Mouse (Mus musculus) left cerebral cortex, postnatal 25 days (tissue): ENCODE measurements around the gene Arpc2. TPM values are rescaled to one million over a fixed set of nuclear protein-coding genes. Genes with fewer than 3 reads are reported as not detected.
A peak's percentile ranks its signal among the peaks of the same experiment; 100 is the strongest.

Experiments
- DNase-seq, 2 experiments: peaks; one replicate each; pipeline ENCODE4 v3.0.0; 2022; ENCODE audit warnings: low spot score in 2 of 2, mixed read lengths in 1 of 2
- intact Hi-C: fragments of 180-260 bp; cut with DNase I; formaldehyde crosslinking; loops from one replicate; pipeline ENCODE4 v1.15.1; 2025
- total RNA-seq, 2 experiments: library from RNA; stranded (reverse); gene quantifications; 2 replicates each; pipeline ENCODE4 v1.2.3; 2021

The Arpc2 gene
- total RNA-seq, 2 experiments from 2014 or later: 266 to 287 TPM

DNA sequence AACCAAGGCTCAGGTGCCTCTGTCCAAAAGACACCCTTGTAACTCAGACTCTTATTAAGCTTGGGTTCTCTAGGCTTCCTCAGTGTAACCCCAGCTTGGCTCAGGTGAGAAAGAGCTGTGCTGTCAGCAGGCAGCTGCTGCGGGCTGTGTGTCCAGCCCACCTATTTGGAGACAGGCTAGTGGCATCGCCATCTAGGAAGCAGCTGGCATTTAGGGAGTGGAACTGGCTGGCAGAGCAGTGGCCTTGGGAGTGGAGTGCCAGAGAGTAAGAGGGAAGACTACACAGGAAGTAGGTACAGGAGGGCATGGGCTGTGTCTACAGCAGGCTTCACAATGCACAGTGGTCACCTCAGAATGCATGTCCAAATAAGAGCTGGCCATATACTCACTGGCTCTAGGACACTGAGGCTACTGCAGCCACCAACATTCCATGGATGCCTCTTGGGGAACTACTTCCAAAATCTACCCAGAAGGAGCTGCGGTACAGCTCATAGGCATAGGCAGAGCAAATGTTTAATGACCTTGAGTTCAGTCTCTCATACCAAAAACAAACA is 58.3 kb downstream of the Arpc2 start:
- DNase-seq: no peak
- intact Hi-C loops: loop anchor here (10.0 kb wide), 1 partner anchor 389 kb away; no protein-coding TSS in a partner anchor

- intact Hi-C loops: loop anchor here (10.0 kb wide), 1 partner anchor 390 kb away; no protein-coding TSS in a partner anchor
- DNase-seq: no peak
These were observed 59.0 kb downstream of the Arpc2 start for GRCm38 (mm10) chr1:74294733-74295455.

- intact Hi-C loops: loop anchor here (10.0 kb wide), 1 partner anchor 391 kb away; no protein-coding TSS in a partner anchor
- peak; percentile 78 to 92 for DNase-seq
These were observed 59.7 kb downstream of the Arpc2 start for GRCm38 (mm10) chr1:74295456-74296171.

- DNase-seq: no peak
- intact Hi-C loops: loop anchor here (10.0 kb wide), 1 partner anchor 392 kb away; no protein-coding TSS in a partner anchor
These were observed 60.6 kb downstream of the Arpc2 start for GRCm38 (mm10) chr1:74296477-74296876.

DNA sequence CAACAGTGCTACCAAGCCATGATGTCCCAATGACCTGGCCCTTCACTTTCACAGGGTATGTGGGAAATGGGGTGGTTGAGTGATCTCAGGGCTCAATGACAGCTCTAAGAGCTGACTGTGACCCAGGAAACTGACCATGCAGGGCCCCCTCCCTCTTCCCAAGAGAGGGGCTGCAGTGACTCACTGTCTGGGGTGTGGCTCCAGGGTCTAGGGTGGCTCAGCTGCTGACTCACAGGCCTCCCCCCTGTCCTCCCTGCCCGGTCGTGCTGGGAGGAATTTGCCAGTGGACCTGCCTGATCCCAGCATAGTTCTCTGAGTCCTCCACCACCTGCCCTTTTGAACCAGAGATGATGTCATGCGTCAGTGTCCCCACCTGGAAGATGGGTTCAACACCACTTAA is 61.4 kb downstream of the Arpc2 start:
- intact Hi-C loops: loop anchor here (10.0 kb wide), 1 partner anchor 392 kb away; no protein-coding TSS in a partner anchor
- no peak for DNase-seq

- intact Hi-C loops: loop anchor here (10.0 kb wide), 1 partner anchor 393 kb away; no protein-coding TSS in a partner anchor
- no peak for DNase-seq
These were observed 62.4 kb downstream of the Arpc2 start for GRCm38 (mm10) chr1:74298157-74298750.

GRCm38 (mm10) chr1:74298996-74299395 is 63.1 kb downstream of the Arpc2 start:
- no peak for DNase-seq
- intact Hi-C loops: loop anchor here (10.0 kb wide), 1 partner anchor 394 kb away; no protein-coding TSS in a partner anchor

DNA sequence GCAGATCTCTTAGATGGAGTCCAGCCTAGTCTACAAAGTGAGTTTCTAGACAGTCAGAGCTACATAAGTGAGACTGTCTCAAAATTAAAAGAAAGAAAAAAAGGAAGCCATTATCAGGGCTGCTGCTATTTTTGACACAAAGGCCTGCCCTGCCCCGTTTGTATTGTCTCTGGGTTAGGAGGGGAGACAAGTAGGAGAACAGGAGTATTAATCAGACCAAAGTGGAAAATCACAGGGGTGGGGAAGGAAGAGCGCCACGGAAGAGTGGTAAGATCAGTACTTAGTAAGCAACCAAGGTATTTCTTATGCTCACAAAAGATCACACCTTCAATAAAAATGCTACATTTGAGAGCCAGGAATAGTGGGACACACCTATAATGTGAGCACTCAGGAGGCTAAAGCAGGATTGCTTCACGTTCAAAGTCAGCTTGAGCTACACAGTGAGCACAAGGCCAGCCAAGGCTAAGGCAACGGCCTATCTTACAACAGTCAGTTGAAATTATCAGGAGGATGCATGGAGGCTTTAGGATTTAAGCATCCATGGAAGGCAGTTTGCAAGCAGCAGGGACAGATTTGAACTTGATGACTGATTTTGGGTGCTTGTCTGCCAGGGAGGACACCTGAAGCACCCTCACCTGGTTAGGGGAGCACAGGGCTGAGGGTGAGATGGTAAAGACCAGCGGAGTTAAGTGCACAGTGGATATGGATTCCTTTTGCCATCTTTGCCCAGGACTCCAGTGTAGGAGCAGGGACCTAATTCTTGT is 64.6 kb downstream of the Arpc2 start:
- intact Hi-C loops: no loop called here
- DNase-seq: no peak

GRCm38 (mm10) chr1:74302229-74302628 is 66.3 kb downstream of the Arpc2 start:
- intact Hi-C loops: no loop called here

GRCm38 (mm10) chr1:74302835-74303234 is 67.0 kb downstream of the Arpc2 start:
- DNase-seq: no peak
- intact Hi-C loops: no loop called here

More at GRCm38 (mm10) chr1:74302229-74302628, 66.3 kb downstream of the Arpc2 start:
- no peak for DNase-seq

DNA sequence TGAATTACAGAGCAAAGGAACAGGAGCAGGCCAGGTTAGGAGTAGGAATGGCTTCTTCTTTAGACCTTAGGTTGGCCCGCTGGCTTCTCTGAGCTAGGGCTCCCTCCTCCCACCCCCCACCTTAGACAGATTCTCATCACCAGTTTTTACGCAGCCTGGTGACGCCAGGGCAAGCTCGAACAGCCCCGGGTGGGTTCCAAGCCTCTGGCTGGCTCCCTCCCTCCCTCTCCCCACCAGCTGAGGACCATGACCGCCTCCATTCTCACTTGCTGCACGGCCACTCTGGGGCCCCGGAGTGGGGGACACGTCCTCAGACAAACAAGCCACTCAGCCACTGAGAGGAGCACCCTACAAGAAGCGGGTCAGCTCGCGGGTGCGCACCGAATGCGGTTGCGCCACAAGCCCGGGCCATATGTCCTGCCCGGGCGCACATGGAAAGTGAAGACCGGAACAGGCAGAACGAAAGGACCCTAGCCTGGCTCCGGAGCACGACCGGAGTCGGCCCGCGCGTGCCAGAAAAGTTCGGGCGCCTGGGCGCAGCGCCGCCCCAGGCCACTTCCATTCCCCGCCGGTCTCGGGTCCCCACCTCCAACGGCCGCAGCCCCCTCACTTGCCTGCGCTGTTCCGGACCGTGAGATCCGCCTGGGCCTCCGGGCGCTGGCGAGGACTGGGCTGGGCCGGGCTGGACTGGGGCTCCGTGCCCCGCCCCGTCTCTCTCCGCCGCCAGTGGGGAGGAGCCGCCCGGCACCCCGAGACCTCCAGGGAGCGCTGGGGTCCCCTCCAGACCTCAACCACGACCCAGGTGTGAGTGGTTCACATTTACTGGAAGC is 67.8 kb downstream of the Arpc2 start:
- peak; percentile 47 to 50 for DNase-seq

DNA sequence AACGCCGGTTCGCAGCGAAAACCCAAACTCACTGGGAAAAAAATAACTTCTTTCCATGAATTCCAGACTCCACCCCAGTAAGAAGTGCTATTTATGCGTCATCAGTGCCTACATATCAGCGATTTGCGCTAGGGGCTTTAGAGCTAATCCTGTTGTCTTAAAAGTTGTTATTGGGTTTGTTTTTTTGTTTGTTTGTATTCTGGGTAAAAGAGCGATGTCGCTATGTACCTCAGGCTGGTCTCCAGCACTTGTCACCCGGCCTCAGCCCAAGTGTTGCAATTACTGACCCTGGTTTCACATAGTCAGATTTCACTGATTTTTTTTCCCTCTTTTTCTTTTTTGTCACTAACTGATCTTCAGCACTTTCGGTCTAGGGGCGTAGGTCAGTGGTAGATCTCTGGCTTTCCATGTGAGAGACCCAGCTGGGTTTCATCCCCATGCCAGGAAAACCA is 68.5 kb downstream of the Arpc2 start:
- DNase-seq: no peak
- intact Hi-C loops: no loop called here

More for the DNA sequence above, 67.8 kb downstream of the Arpc2 start:
- intact Hi-C loops: no loop called here

DNA sequence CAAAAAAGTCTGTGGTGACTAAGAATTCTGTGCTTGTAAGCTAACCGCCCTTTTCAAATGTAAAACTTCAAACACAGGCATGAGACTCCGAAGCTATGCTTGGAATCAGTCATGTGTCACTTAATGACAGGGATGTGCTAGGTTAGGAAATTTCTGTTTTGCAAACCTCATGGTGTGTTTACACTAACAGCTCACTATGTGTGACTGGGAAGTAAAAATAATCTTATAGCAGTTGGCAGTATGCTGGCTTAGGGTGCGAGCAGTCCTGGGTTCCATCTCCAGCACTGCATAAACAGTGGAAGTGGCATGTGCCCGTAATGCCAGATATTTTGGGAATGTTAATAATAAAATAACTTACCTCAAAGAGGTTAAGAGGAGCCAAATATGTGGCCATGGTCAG is 69.1 kb downstream of the Arpc2 start:
- DNase-seq: no peak
- intact Hi-C loops: no loop called here

DNA sequence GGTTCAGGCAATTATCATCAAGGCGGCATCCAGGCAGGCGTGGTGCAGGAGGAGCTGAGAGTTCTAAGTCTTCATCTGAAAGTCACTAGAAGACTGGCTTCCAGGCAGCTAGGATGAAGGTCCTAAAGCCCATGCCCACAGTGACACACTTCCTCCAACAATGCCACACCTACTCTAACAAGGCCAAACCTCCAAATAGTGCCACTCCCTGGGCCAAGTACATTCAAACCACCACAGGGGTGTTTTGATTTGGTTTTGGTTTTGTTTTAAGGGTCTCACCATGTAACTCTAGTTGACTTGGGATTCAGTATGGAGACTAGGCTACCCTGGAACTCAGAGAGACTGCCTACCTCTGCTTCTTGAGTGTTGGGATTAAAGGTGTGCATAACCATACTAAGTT is 69.6 kb downstream of the Arpc2 start, which contains the start of gene Tmbim1:
Gene Tmbim1, minus strand, starts transcription at position 101 of the 400 bp plus-strand sequence.
- intact Hi-C loops: no loop called here
- DNase-seq: no peak

- no peak for DNase-seq
- intact Hi-C loops: no loop called here
These were observed 71.3 kb downstream of the Arpc2 start for GRCm38 (mm10) chr1:74307146-74307545.

- no peak for DNase-seq
- intact Hi-C loops: no loop called here
These were observed 72.4 kb downstream of the Arpc2 start for GRCm38 (mm10) chr1:74308001-74308964.

DNA sequence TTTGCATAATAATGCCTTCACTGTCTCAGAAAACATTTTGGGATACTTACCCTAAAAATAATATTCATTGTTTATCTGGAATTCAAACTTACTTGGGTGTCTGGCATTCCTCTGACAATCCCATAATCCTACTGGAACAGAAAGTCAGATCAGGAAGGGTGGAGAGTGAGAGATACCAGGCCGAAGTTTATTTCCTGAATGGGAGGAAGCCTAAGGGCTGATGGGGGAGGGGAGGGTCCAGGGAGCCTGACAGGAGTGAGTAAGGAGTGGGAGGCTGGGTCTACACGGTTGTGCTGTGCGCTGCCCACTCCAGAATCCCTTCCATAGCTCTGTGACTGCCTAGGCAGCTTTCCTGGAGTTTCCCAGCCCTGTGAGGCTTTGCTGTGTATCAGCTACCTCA is 73.9 kb downstream of the Arpc2 start:
- no peak for DNase-seq
- intact Hi-C loops: no loop called here
